In genomic region chr7:3707027-3707426, GRCm38 (mm10) we compare ENCODE assay signal across 8 mouse cellular contexts. TPM values are rescaled to one million over a fixed set of nuclear protein-coding genes. Genes with fewer than 3 reads are reported as not detected.
DNase-seq lines count a peak whose midpoint lies in the region; ATAC-seq lines count a peak whose summit lies in the region.

No protein-coding gene starts in this region.

- H3K27ac ChIP-seq in midbrain, embryonic 10.5 days (replicated peaks), result no peak overlapping the region
- H3K27ac ChIP-seq in midbrain, embryonic 15.5 days, result no peak overlapping the region
- H3K27ac ChIP-seq in limb, embryonic 12.5 days, result no peak overlapping the region

- H3K27me3 ChIP-seq in midbrain, embryonic 10.5 days (ENCODE audit: low read depth, poor library complexity, severe bottlenecking), result no peaks in the 10 kb centered on the region
- H3K27me3 ChIP-seq in midbrain, embryonic 15.5 days (replicated peaks), result no peaks in the 10 kb centered on the region
- H3K27me3 ChIP-seq in limb, embryonic 12.5 days, result no peaks in the 10 kb centered on the region

- no peaks in the 10 kb centered on the region for H3K9me3 ChIP-seq in midbrain, embryonic 10.5 days (replicated peaks)
- H3K9me3 ChIP-seq in midbrain, embryonic 15.5 days, result no peaks in the 10 kb centered on the region
- no peaks in the 10 kb centered on the region for H3K9me3 ChIP-seq in limb, embryonic 12.5 days

- H3K4me3 ChIP-seq in midbrain, embryonic 10.5 days, result peak overlapping the region; percentile 88; the same call in 1 of the 2 replicates
- no peak overlapping the region for H3K4me3 ChIP-seq in midbrain, embryonic 15.5 days
- 0 out of 2 replicates have a peak overlapping the region, but pooled peaks have one; percentile 81 for H3K4me3 ChIP-seq in limb, embryonic 12.5 days (replicated peaks)

- peaks cover 42% of the 10 kb centered on the region for H3K36me3 ChIP-seq in midbrain, embryonic 10.5 days
- peaks cover 4% of the 10 kb centered on the region; the same call in 1 of the 2 replicates for H3K36me3 ChIP-seq in midbrain, embryonic 15.5 days (replicated peaks)
- H3K36me3 ChIP-seq in limb, embryonic 12.5 days, result peaks cover 39% of the 10 kb centered on the region

- no peak overlapping the region for H3K4me2 ChIP-seq in midbrain, embryonic 15.5 days
- peak overlapping the region; percentile 94; the same call in 1 of the 2 replicates for H3K4me2 ChIP-seq in limb, embryonic 12.5 days

- WGBS in midbrain, embryonic 10.5 days, result 65% methylated on average over 4 of the region's 4 CpGs
- 65% methylated on average over 4 of the region's 4 CpGs for WGBS in midbrain, embryonic 15.5 days
- WGBS in limb, embryonic 12.5 days, result 66% methylated on average over 4 of the region's 4 CpGs

- no peak for DNase-seq in midbrain, embryonic 10.5 days (ENCODE audit: low spot score)
- peak; percentile 77 for DNase-seq in c-Kit-positive CD71-negative TER-119-negative erythroid progenitor cells, embryonic 14.5 days (ENCODE audit: low read depth)
- DNase-seq in skeletal muscle tissue, adult 2 months (ENCODE audit: low read depth, low spot score), result peak; percentile 57
- no peak for DNase-seq in thymus, postnatal 0 days (ENCODE audit: low spot score)
- no peak for DNase-seq in right cerebral cortex, postnatal 4 days
- no peak for DNase-seq in embryo, embryonic 9.5 days (ENCODE audit: extremely low spot score)

- peaks cover 28% of the 10 kb centered on the region for H3K4me1 ChIP-seq in midbrain, embryonic 10.5 days
- peaks cover 27% of the 10 kb centered on the region for H3K4me1 ChIP-seq in midbrain, embryonic 15.5 days
- peaks cover 13% of the 10 kb centered on the region for H3K4me1 ChIP-seq in limb, embryonic 12.5 days (replicated peaks)

- no peak overlapping the region for H3K9ac ChIP-seq in midbrain, embryonic 15.5 days
- H3K9ac ChIP-seq in limb, embryonic 12.5 days (replicated peaks), result no peak overlapping the region; the same call in 1 of the 2 replicates

- ATAC-seq in midbrain, embryonic 15.5 days (replicated peaks), result no peak
- no peak for ATAC-seq in limb, embryonic 12.5 days (ENCODE audit: insufficient number of reproducible peaks, insufficient read depth, low FRiP score, low TSS enrichment, low read depth)

RNA-seq across cellular contexts. Expression of gene Rps9, which starts 3.2 kb away (rescaled TPM):
- polyA plus RNA-seq in midbrain, embryonic 10.5 days (2016; fragmentation: Nextera tagmentation; extraction: Ambion mirVana), result 1,174 and 1,339 TPM in 2 replicates
- polyA plus RNA-seq in midbrain, embryonic 15.5 days (2015; fragmentation: Nextera tagmentation; extraction: Ambion mirVana), result 701 and 709 TPM in 2 replicates
- 1,389 and 1,455 TPM in 2 replicates for polyA plus RNA-seq in limb, embryonic 12.5 days (2016; fragmentation: Nextera tagmentation; extraction: Ambion mirVana)
- polyA plus RNA-seq in thymus, postnatal 0 days (2015; fragmentation: Nextera tagmentation; extraction: Ambion mirVana), result 2,079 and 2,116 TPM in 2 replicates

RNA-seq across cellular contexts. Expression of gene Pirb, which starts 13.2 kb away (rescaled TPM):
- 0.12 and 0.25 TPM in 2 replicates for polyA plus RNA-seq in midbrain, embryonic 10.5 days (2016; fragmentation: Nextera tagmentation; extraction: Ambion mirVana)
- 0.33 and 0.43 TPM in 2 replicates for polyA plus RNA-seq in midbrain, embryonic 15.5 days (2015; fragmentation: Nextera tagmentation; extraction: Ambion mirVana)
- polyA plus RNA-seq in limb, embryonic 12.5 days (2016; fragmentation: Nextera tagmentation; extraction: Ambion mirVana), result 0.18 and 0.35 TPM in 2 replicates
- polyA plus RNA-seq in thymus, postnatal 0 days (2015; fragmentation: Nextera tagmentation; extraction: Ambion mirVana), result 2.5 TPM in 2 replicates

RNA-seq across cellular contexts. Expression of gene Mboat7, which starts 13.7 kb away (rescaled TPM):
- polyA plus RNA-seq in midbrain, embryonic 10.5 days (2016; fragmentation: Nextera tagmentation; extraction: Ambion mirVana), result 30.6 and 32.5 TPM in 2 replicates
- 103 and 110 TPM in 2 replicates for polyA plus RNA-seq in midbrain, embryonic 15.5 days (2015; fragmentation: Nextera tagmentation; extraction: Ambion mirVana)
- polyA plus RNA-seq in limb, embryonic 12.5 days (2016; fragmentation: Nextera tagmentation; extraction: Ambion mirVana), result 59.4 and 61.4 TPM in 2 replicates
- 36.0 and 40.1 TPM in 2 replicates for polyA plus RNA-seq in thymus, postnatal 0 days (2015; fragmentation: Nextera tagmentation; extraction: Ambion mirVana)

RNA-seq across cellular contexts. Expression of gene Tsen34, which starts 14.4 kb away (rescaled TPM):
- 251 and 266 TPM in 2 replicates for polyA plus RNA-seq in midbrain, embryonic 10.5 days (2016; fragmentation: Nextera tagmentation; extraction: Ambion mirVana)
- 301 and 329 TPM in 2 replicates for polyA plus RNA-seq in midbrain, embryonic 15.5 days (2015; fragmentation: Nextera tagmentation; extraction: Ambion mirVana)
- 284 and 296 TPM in 2 replicates for polyA plus RNA-seq in limb, embryonic 12.5 days (2016; fragmentation: Nextera tagmentation; extraction: Ambion mirVana)
- 67.5 and 70.1 TPM in 2 replicates for polyA plus RNA-seq in thymus, postnatal 0 days (2015; fragmentation: Nextera tagmentation; extraction: Ambion mirVana)

RNA-seq across cellular contexts. Expression of gene Tmc4, which starts 29.7 kb away (rescaled TPM):
- 3.1 TPM in 2 replicates for polyA plus RNA-seq in midbrain, embryonic 10.5 days (2016; fragmentation: Nextera tagmentation; extraction: Ambion mirVana)
- 6.2 and 6.7 TPM in 2 replicates for polyA plus RNA-seq in midbrain, embryonic 15.5 days (2015; fragmentation: Nextera tagmentation; extraction: Ambion mirVana)
- 6.6 and 6.7 TPM in 2 replicates for polyA plus RNA-seq in limb, embryonic 12.5 days (2016; fragmentation: Nextera tagmentation; extraction: Ambion mirVana)
- polyA plus RNA-seq in thymus, postnatal 0 days (2015; fragmentation: Nextera tagmentation; extraction: Ambion mirVana), result 12.5 TPM in 2 replicates

Comparison
In these comparisons a context has a peak if more than half of its experiments do, and no peak if none do; other contexts are left out.
1. DNase-seq: peak in c-Kit-positive CD71-negative TER-119-negative erythroid progenitor cells, embryonic 14.5 days (single experiment) and skeletal muscle tissue, adult 2 months (single experiment); none in midbrain, embryonic 10.5 days (single experiment), thymus, postnatal 0 days (single experiment), right cerebral cortex, postnatal 4 days (single experiment) and embryo, embryonic 9.5 days (single experiment).